ENCODE assay signal across 14 mouse cellular contexts in the genomic region with DNA sequence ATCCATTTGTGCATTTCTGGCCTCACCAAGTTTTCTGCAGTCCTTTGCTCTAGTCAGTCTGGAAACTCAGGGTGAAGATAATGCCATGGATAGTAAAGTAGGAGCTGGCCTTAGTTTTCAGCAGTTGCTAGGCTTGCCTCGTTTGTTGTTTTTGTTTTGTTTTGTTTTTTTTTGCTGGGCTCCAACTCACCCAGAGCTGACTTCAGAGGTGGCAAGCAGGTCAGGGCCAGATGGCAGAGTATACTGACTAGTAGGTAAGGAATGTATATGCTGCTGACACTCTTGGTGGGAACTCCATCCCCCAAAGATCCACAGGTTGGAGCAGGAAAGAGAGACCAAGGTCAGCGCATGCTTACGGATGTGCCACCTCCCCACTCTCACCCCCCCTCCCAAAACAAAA. TPM values are rescaled to one million over a fixed set of nuclear protein-coding genes. Genes with fewer than 3 reads are reported as not detected.
A peak's percentile ranks its signal among the peaks of the same experiment; 100 is the strongest.
DNase-seq lines count a peak whose midpoint lies in the region; ATAC-seq lines count a peak whose summit lies in the region.
"Had no signal": no experiment of that assay in that cellular context is flagged by ENCODE, and none has a peak within 500 bp of the region (broad histone marks: within the 10 kb centered on the region; RNA-seq: fewer than 3 reads in every experiment).

No protein-coding gene starts in this region.

- H3K4me3 ChIP-seq in heart, embryonic 16.5 days (ENCODE audit: low read length), result no peak overlapping the region
- H3K4me3 ChIP-seq in limb, embryonic 11.5 days (ENCODE audit: low read depth, low read length), result no peak overlapping the region
- H3K4me3 ChIP-seq: intestine, embryonic 15.5 days; liver, embryonic 15.5 days had no signal

- no peak for DNase-seq in heart, postnatal 10 days
- DNase-seq in 3T3-L1 (ENCODE audit: low read depth, low spot score) (peak; percentile 83), MN1 (ENCODE audit: low spot score) (peak; percentile 55)
- DNase-seq in limb, embryonic 11.5 days (ENCODE audit: low spot score), result no peak
- no peak for DNase-seq in left cerebral cortex, adult 9 months (ENCODE audit: low spot score in 2 of 2)
- no peak for DNase-seq in cerebellum, postnatal 4 days (ENCODE audit: low spot score in 2 of 2)
- DNase-seq in right cerebral cortex, postnatal 36 days (ENCODE audit: low spot score in 2 of 2), result no peak
- DNase-seq: cerebellum, adult 8-10 months; forebrain, postnatal 0 days; gastrocnemius, postnatal 25 days had no signal

- WGBS in heart, embryonic 16.5 days, result 34% methylated on average over 3 of the region's 3 CpGs
- WGBS in limb, embryonic 11.5 days, result 12% methylated on average over 3 of the region's 3 CpGs

- H3K9me3 ChIP-seq in heart, embryonic 16.5 days (replicated peaks; ENCODE audit: control insufficient read depth, low read length), result no peaks in the 10 kb centered on the region
- H3K9me3 ChIP-seq in limb, embryonic 11.5 days (ENCODE audit: control insufficient read depth, low read length), result no peaks in the 10 kb centered on the region
- H3K9me3 ChIP-seq: intestine, embryonic 15.5 days; liver, embryonic 15.5 days had no signal

- H3K9ac ChIP-seq in heart, embryonic 16.5 days (ENCODE audit: low read length), result no peak overlapping the region
- H3K9ac ChIP-seq in limb, embryonic 11.5 days (ENCODE audit: low read length), result no peak overlapping the region
- H3K9ac ChIP-seq: forebrain, postnatal 0 days; intestine, embryonic 15.5 days; liver, embryonic 15.5 days had no signal

- no peak for ATAC-seq in heart, embryonic 16.5 days (replicated peaks; ENCODE audit: extremely low read depth, insufficient read depth, low FRiP score)
- ATAC-seq in limb, embryonic 11.5 days (ENCODE audit: insufficient number of reproducible peaks, low FRiP score, low TSS enrichment, low read depth), result no peak
- ATAC-seq: forebrain, postnatal 0 days; intestine, embryonic 15.5 days had no signal

- peak overlapping the region; percentile 26 for H3K27ac ChIP-seq in heart, embryonic 16.5 days (ENCODE audit: low read length)
- H3K27ac ChIP-seq in limb, embryonic 11.5 days (replicated peaks; ENCODE audit: low read depth, low read length), result peak overlapping the region; percentile 88
- H3K27ac ChIP-seq: liver, embryonic 15.5 days; macrophage had no signal

- H3K36me3 ChIP-seq in heart, embryonic 16.5 days (ENCODE audit: control insufficient read depth, insufficient read depth), result no peaks in the 10 kb centered on the region
- no peaks in the 10 kb centered on the region for H3K36me3 ChIP-seq in limb, embryonic 11.5 days (ENCODE audit: control insufficient read depth, insufficient read depth, low read length)
- H3K36me3 ChIP-seq: intestine, embryonic 15.5 days; liver, embryonic 15.5 days had no signal

- intact Hi-C loops in heart, postnatal 10 days (cut with DNase I), result no loop called here

- H3K4me2 ChIP-seq in heart, embryonic 16.5 days (ENCODE audit: low read depth, low read length), result no peak overlapping the region
- H3K4me2 ChIP-seq in limb, embryonic 11.5 days (ENCODE audit: low read depth, severe bottlenecking), result peak overlapping the region; percentile 32; the same call in 1 of the 2 replicates
- H3K4me2 ChIP-seq: intestine, embryonic 15.5 days; liver, embryonic 15.5 days had no signal

- H3K4me1 ChIP-seq in heart, embryonic 16.5 days (ENCODE audit: control insufficient read depth, insufficient read depth, low read length), result peaks cover 44% of the 10 kb centered on the region
- peaks cover 89% of the 10 kb centered on the region for H3K4me1 ChIP-seq in limb, embryonic 11.5 days (ENCODE audit: control insufficient read depth, insufficient read depth, low read length)
- H3K4me1 ChIP-seq: liver, embryonic 15.5 days had no signal

- no peaks in the 10 kb centered on the region for H3K27me3 ChIP-seq in heart, embryonic 16.5 days (ENCODE audit: control insufficient read depth, insufficient read depth, low read length)
- no peaks in the 10 kb centered on the region for H3K27me3 ChIP-seq in limb, embryonic 11.5 days (ENCODE audit: control insufficient read depth, insufficient read depth, low read length)
- H3K27me3 ChIP-seq: intestine, embryonic 15.5 days had no signal

RNA-seq across cellular contexts. Expression of gene Il17rd, which starts 31.4 kb away (rescaled TPM):
- polyA plus RNA-seq in heart, embryonic 16.5 days (2015; fragmentation: Nextera tagmentation; extraction: Ambion mirVana), result 0.92 and 1.1 TPM in 2 replicates
- 1 to 10 TPM; 7.7 to 7.9 TPM for total RNA-seq in heart, postnatal 10 days (2021)
- 11.3 and 12.3 TPM in 2 replicates for polyA plus RNA-seq in limb, embryonic 11.5 days (2014; fragmentation: Nextera tagmentation; extraction: Ambion mirVana)

RNA-seq across cellular contexts. Expression of gene Arhgef3, which starts 44.6 kb away (rescaled TPM):
- 17.1 and 18.5 TPM in 2 replicates for polyA plus RNA-seq in heart, embryonic 16.5 days (2015; fragmentation: Nextera tagmentation; extraction: Ambion mirVana)
- 10 to 100 TPM; 32.4 to 33.5 TPM for total RNA-seq in heart, postnatal 10 days (2021)
- 17.8 and 18.7 TPM in 2 replicates for polyA plus RNA-seq in limb, embryonic 11.5 days (2014; fragmentation: Nextera tagmentation; extraction: Ambion mirVana)

Comparison
In these comparisons a context has a peak if more than half of its experiments do, and no peak if none do; other contexts are left out.
1. DNase-seq: peak in 3T3-L1 (single experiment) and MN1 (single experiment); none in heart, postnatal 10 days (0 of 2), limb, embryonic 11.5 days (single experiment), left cerebral cortex, adult 9 months (0 of 2), cerebellum, postnatal 4 days (0 of 2) and right cerebral cortex, postnatal 36 days (0 of 2).